In genomic region chr13:55313051-55313450, GRCm38 (mm10) we compare ENCODE assay signal across 26 mouse cellular contexts. TPM values are rescaled to one million over a fixed set of nuclear protein-coding genes. Genes with fewer than 3 reads are reported as not detected.
DNase-seq lines count a peak whose midpoint lies in the region; ATAC-seq and TF ChIP-seq lines count a peak whose summit lies in the region.
"Had no signal": no experiment of that assay in that cellular context is flagged by ENCODE, and none has a peak within 500 bp of the region (broad histone marks: within the 10 kb centered on the region; RNA-seq: fewer than 3 reads in every experiment).

No protein-coding gene starts in this region.

- no peaks in the 10 kb centered on the region for H3K27me3 ChIP-seq in Patski
- H3K27me3 ChIP-seq in myocyte (ENCODE audit: control insufficient read depth, insufficient read depth, insufficient read length): no peaks in the 10 kb centered on the region
- H3K27me3 ChIP-seq: embryonic facial prominence, embryonic 12.5 days; embryonic facial prominence, embryonic 15.5 days; forebrain, embryonic 13.5 days; heart, embryonic 12.5 days; heart, embryonic 15.5 days had no signal

- no peaks in the 10 kb centered on the region for H3K79me2 ChIP-seq in myocyte (ENCODE audit: control insufficient read depth, insufficient read depth)

- no peak overlapping the region for H3ac ChIP-seq in myocyte (ENCODE audit: control insufficient read depth, insufficient read length)

- peak overlapping the region; percentile 71; the same call in 1 of the 2 replicates for H3K27ac ChIP-seq in left cerebral cortex, adult 2 months
- H3K27ac ChIP-seq: embryonic facial prominence, embryonic 12.5 days; embryonic facial prominence, embryonic 15.5 days; forebrain, embryonic 13.5 days; heart, embryonic 15.5 days; hindbrain, embryonic 14.5 days; hindbrain, postnatal 0 days had no signal

- peaks cover 54% of the 10 kb centered on the region for H3K36me3 ChIP-seq in myocyte (ENCODE audit: control insufficient read depth, insufficient read depth)

- no peak for TF ChIP-seq CTCF in left cerebral cortex, adult 2 months (IDR thresholded peaks at IDR 0.05)
- no peak for TF ChIP-seq CTCF in Patski (IDR thresholded peaks at IDR 0.05)

- intact Hi-C loops in left cerebral cortex, adult 2 months (cut with DNase I): no loop called here

- no peak overlapping the region for H3K4me3 ChIP-seq in left cerebral cortex, adult 2 months
- H3K4me3 ChIP-seq in myocyte: no peak overlapping the region
- H3K4me3 ChIP-seq: embryonic facial prominence, embryonic 12.5 days; embryonic facial prominence, embryonic 15.5 days; forebrain, embryonic 13.5 days; heart, embryonic 12.5 days; heart, embryonic 15.5 days had no signal

- CTCF ChIA-PET in Patski (lab: Charles Lee): interaction anchor here (1.2 kb wide), 1 partner anchor 9 kb away, joined by 3 read pairs; no protein-coding TSS in a partner anchor

- no peak for TF ChIP-seq POLR2A in myocyte (IDR thresholded peaks at IDR 0.05; ENCODE audit: insufficient read length, low read depth)

- peak; percentile 92 for DNase-seq in heart, adult 11 months
- DNase-seq in heart, postnatal 4 days: no peak
- no peak for DNase-seq in left cerebral cortex, adult 2 months (ENCODE audit: extremely low spot score in 1 of 2, low spot score in 2 of 2)
- DNase-seq in left cerebral cortex, adult 18-20 months (ENCODE audit: low spot score in 2 of 2): no peak
- DNase-seq in Patski (ENCODE audit: low read depth, low spot score): no peak
- DNase-seq: adrenal gland, adult 2 months; adrenal gland, postnatal 14 days; cerebellum, adult 11 months; cerebellum, adult 2 months; cerebellum, adult 9-11 months; cerebellum, postnatal 25 days; gastrocnemius, postnatal 14 days; heart, adult 18-20 months; heart, postnatal 10 days; heart, postnatal 36 days had no signal

- peak; percentile 39 for ATAC-seq in Patski
- ATAC-seq in megakaryocyte-erythroid progenitor cell, adult 5-6 weeks (replicated peaks; ENCODE audit: low FRiP score, low TSS enrichment, poor library complexity, severe bottlenecking): no peak
- ATAC-seq: forebrain, embryonic 13.5 days; forebrain, embryonic 16.5 days; hindbrain, postnatal 0 days had no signal

- in situ Hi-C loops in Patski (cut with MboI; ENCODE audit: low pct_unique_long_range_greater_than_20kb): no loop called here

- POLR2A ChIA-PET in Patski (lab: Charles Lee): no interaction called here

- H3K4me2 ChIP-seq in myocyte (ENCODE audit: low read depth): no peak overlapping the region
- H3K4me2 ChIP-seq: embryonic facial prominence, embryonic 12.5 days; embryonic facial prominence, embryonic 15.5 days; forebrain, embryonic 13.5 days; heart, embryonic 12.5 days; heart, embryonic 15.5 days; hindbrain, embryonic 14.5 days had no signal

TF ChIP-seq in myocyte, 11 proteins besides CTCF, POLR2A, EP300 and RAD21:
- peak; percentile 30 for TF ChIP-seq POLR2AphosphoS2 (IDR thresholded peaks at IDR 0.05; ENCODE audit: insufficient read length, low read depth)
- TF ChIP-seq SRF (IDR thresholded peaks at IDR 0.05; ENCODE audit: control insufficient read depth, insufficient read length, low read depth): no peak

RNA-seq across cellular contexts. Expression of gene Prelid1, which starts 7.2 kb away (rescaled TPM):
- total RNA-seq in heart, postnatal 4 days (2021): 100 to 1,000 TPM; 157 to 172 TPM
- total RNA-seq in left cerebral cortex, adult 2 months (2021): 100 to 1,000 TPM; 161 to 170 TPM
- 100 to 1,000 TPM; 171 to 182 TPM for total RNA-seq in left cerebral cortex, adult 18-20 months (2021)
- polyA plus RNA-seq in Patski (2021) (300 TPM), myocyte (2012; fragmentation: generic; extraction: Trizol) (365 TPM)
- 173 and 220 TPM in 2 replicates for total RNA-seq in megakaryocyte-erythroid progenitor cell, adult 5-6 weeks (2014; fragmentation: Nextera tagmentation)
- total RNA-seq in megakaryocyte-erythroid progenitor cell, adult 5-6 weeks (2017): 71.2 and 80.5 TPM in 2 replicates

RNA-seq across cellular contexts. Expression of gene Rab24, which starts 8.7 kb away (rescaled TPM):
- 10 to 100 TPM; 39.5 to 39.9 TPM for total RNA-seq in heart, postnatal 4 days (2021)
- 10 to 100 TPM; 83.8 to 87.0 TPM for total RNA-seq in left cerebral cortex, adult 2 months (2021)
- total RNA-seq in left cerebral cortex, adult 18-20 months (2021): 10 to 100 TPM; 87.6 to 89.3 TPM
- polyA plus RNA-seq in Patski (2021) (94.0 TPM), myocyte (2012; fragmentation: generic; extraction: Trizol) (59.8 TPM)
- 88.0 and 120 TPM in 2 replicates for total RNA-seq in megakaryocyte-erythroid progenitor cell, adult 5-6 weeks (2014; fragmentation: Nextera tagmentation)
- 13.0 and 30.0 TPM in 2 replicates for total RNA-seq in megakaryocyte-erythroid progenitor cell, adult 5-6 weeks (2017)

RNA-seq across cellular contexts. Expression of gene Mxd3, which starts 16.6 kb away (rescaled TPM):
- 10 to 100 TPM; 18.3 to 20.6 TPM for total RNA-seq in heart, postnatal 4 days (2021)
- total RNA-seq in left cerebral cortex, adult 2 months (2021): 1 to 10 TPM in 1 of 2 experiments, under 1 TPM in 1; 0.86 to 1.7 TPM
- total RNA-seq in left cerebral cortex, adult 18-20 months (2021): 1 to 10 TPM; 1.1 to 1.8 TPM
- 14.8 TPM for polyA plus RNA-seq in Patski (2021)
- 17.0 TPM for polyA plus RNA-seq in myocyte (2012; fragmentation: generic; extraction: Trizol)
- total RNA-seq in megakaryocyte-erythroid progenitor cell, adult 5-6 weeks (2014; fragmentation: Nextera tagmentation): 9.9 TPM in 1 of 2 replicates, not detected in the other
- 3.6 and 5.0 TPM in 2 replicates for total RNA-seq in megakaryocyte-erythroid progenitor cell, adult 5-6 weeks (2017)
- total RNA-seq: gastrocnemius, adult 18-20 months had no signal

RNA-seq across cellular contexts. Expression of gene Lman2, which starts 49.5 kb away (rescaled TPM):
- total RNA-seq in heart, postnatal 4 days (2021): 10 to 100 TPM; 54.1 to 59.3 TPM
- total RNA-seq in left cerebral cortex, adult 2 months (2021): 10 to 100 TPM; 57.8 to 60.4 TPM
- 10 to 100 TPM; 54.4 to 59.1 TPM for total RNA-seq in left cerebral cortex, adult 18-20 months (2021)
- polyA plus RNA-seq in Patski (2021) (145 TPM), myocyte (2012; fragmentation: generic; extraction: Trizol) (84.7 TPM)
- 110 and 122 TPM in 2 replicates for total RNA-seq in megakaryocyte-erythroid progenitor cell, adult 5-6 weeks (2014; fragmentation: Nextera tagmentation)
- 75.6 and 91.9 TPM in 2 replicates for total RNA-seq in megakaryocyte-erythroid progenitor cell, adult 5-6 weeks (2017)

RNA-seq across cellular contexts. Expression of gene Rgs14, which starts 56.5 kb away (rescaled TPM):
- total RNA-seq in heart, postnatal 4 days (2021): under 1 TPM in 1 of 2 experiments, not detected in 1; 0.70 TPM
- total RNA-seq in left cerebral cortex, adult 2 months (2021): 10 to 100 TPM; 52.4 to 58.2 TPM
- 10 to 100 TPM; 57.5 to 60.7 TPM for total RNA-seq in left cerebral cortex, adult 18-20 months (2021)
- polyA plus RNA-seq in Patski (2021) (0.54 TPM), myocyte (2012; fragmentation: generic; extraction: Trizol) (2.3 TPM)
- total RNA-seq in megakaryocyte-erythroid progenitor cell, adult 5-6 weeks (2014; fragmentation: Nextera tagmentation): 6.9 and 11.9 TPM in 2 replicates
- total RNA-seq in megakaryocyte-erythroid progenitor cell, adult 5-6 weeks (2017): 1.8 and 3.2 TPM in 2 replicates
